Mouse (Mus musculus) neural tube, embryonic 14.5 days (tissue): Measurements from ENCODE around the gene Gm11492. TPM values are rescaled to one million over a fixed set of nuclear protein-coding genes. Genes with fewer than 3 reads are reported as not detected.

Source experiments
- ATAC-seq: fragments of 200-750 bp; cut with Nextera tagmentation; 2 replicates; pipeline ENCODE4 v1.8.0; 2017; ENCODE audit warnings: low read depth, mild to moderate bottlenecking, moderate TSS enrichment, moderate library complexity
- H3K27ac ChIP-seq: fragments of 300-500 bp; sonication (generic); 2 replicates; pipeline ENCODE4 v1.5.1; 2014; ENCODE audit warnings: low read depth, mild to moderate bottlenecking, control low read depth, low read length, moderate library complexity, mixed read lengths
- H3K27me3 ChIP-seq: fragments of 300-500 bp; sonication (generic); 2 replicates; pipeline ENCODE4 v1.6.1; 2014; ENCODE audit warnings: low read length; ENCODE audit not compliant: control insufficient read depth, insufficient read depth
- H3K36me3 ChIP-seq: fragments of 300-500 bp; sonication (generic); 2 replicates; pipeline ENCODE4 v1.6.1; 2014; ENCODE audit warnings: low read length, mixed read lengths; ENCODE audit not compliant: control insufficient read depth, insufficient read depth
- H3K4me1 ChIP-seq: fragments of 300-500 bp; sonication (generic); 2 replicates; pipeline ENCODE4 v1.6.1; 2014; ENCODE audit warnings: low read length; ENCODE audit not compliant: control insufficient read depth, insufficient read depth
- H3K4me2 ChIP-seq: fragments of 300-500 bp; sonication (generic); 2 replicates; pipeline ENCODE4 v1.6.1; 2014; ENCODE audit warnings: mild to moderate bottlenecking, low read depth, low read length, control low read depth
- H3K4me3 ChIP-seq: fragments of 300-500 bp; sonication (generic); 2 replicates; pipeline ENCODE4 v1.5.1; 2014; ENCODE audit warnings: low read depth, low read length, control low read depth, mixed read lengths
- H3K9ac ChIP-seq: fragments of 300-500 bp; sonication (generic); replicated peaks from 2 replicates; pipeline ENCODE4 v1.6.1; 2014; ENCODE audit warnings: low read depth, mild to moderate bottlenecking, control low read depth, low read length, mixed read lengths
- H3K9me3 ChIP-seq: fragments of 300-500 bp; sonication (generic); 2 replicates; pipeline ENCODE4 v1.6.1; 2016; ENCODE audit warnings: low read length; ENCODE audit not compliant: control insufficient read depth
- WGBS: fragments of 180-500 bp; shearing (Covaris S2); extraction: QIAGEN DNeasy Blood & Tissue Kit; methylation state at CpG from one replicate; pipeline ENCODE4 v1.1.7; 2014; 5-methylcytosine and 5-hydroxymethylcytosine counted together
- polyA plus RNA-seq: library from polyadenylated mRNA; unstranded; fragments of >200 nt; fragmentation: Nextera tagmentation; extraction: Ambion mirVana; gene quantifications from 2 replicates; pipeline ENCODE4 v1.2.1, GENCODE M21; 2014

Gm11492 gene
- polyA plus RNA-seq, 1 experiment from 2014 or later: not detected

- Histone ChIP-seq H3K4me1 (no peaks in the 10 kb centered on the region), H3K27ac (no peak overlapping the region), H3K9me3 (no peaks in the 10 kb centered on the region), H3K36me3 (peaks cover 95% of the 10 kb centered on the region), H3K4me2 (no peak overlapping the region), H3K27me3 (no peaks in the 10 kb centered on the region), H3K9ac (no peak overlapping the region), H3K4me3 (no peak overlapping the region)
- 97% methylated on average over 2 of the region's 2 CpGs for WGBS
- no peak for ATAC-seq
Observed at GRCm38 (mm10) chr11:87603571-87603970, 37.1 kb downstream of the Gm11492 start.

GRCm38 (mm10) chr11:87609264-87609663, 42.8 kb downstream of the Gm11492 start:
- H3K4me3 ChIP-seq: no peak overlapping the region
- no peak for ATAC-seq
- H3K27ac ChIP-seq: no peak overlapping the region
- H3K9me3 ChIP-seq: no peaks in the 10 kb centered on the region
- no peaks in the 10 kb centered on the region for H3K27me3 ChIP-seq
- no peaks in the 10 kb centered on the region for H3K4me1 ChIP-seq
- 93% methylated on average over 7 of the region's 7 CpGs for WGBS
- H3K4me2 ChIP-seq: no peak overlapping the region
- H3K9ac ChIP-seq: no peak overlapping the region
- H3K36me3 ChIP-seq: peaks cover 86% of the 10 kb centered on the region

DNA sequence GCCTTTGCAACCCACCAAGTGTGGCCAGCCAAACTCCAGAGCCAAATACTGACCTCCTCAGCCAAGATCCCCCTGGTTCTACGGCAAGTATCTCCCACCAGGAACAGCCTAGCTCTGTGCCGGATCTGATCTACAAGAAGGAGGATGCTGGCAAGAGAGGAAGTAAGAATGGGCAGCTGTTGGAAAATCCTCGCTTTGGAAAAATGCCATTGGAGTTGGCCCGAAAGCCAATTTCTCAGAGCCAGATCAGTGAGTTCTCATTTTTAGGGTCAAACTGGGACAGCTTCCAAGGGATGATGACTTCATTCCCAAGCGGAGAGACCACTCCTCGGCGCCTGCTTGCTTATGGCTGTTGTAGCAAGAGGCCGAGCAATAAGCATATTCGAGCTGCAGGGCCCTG, 45.1 kb downstream of the Gm11492 start:
- H3K4me3 ChIP-seq: no peak overlapping the region
- 93% methylated on average over 9 of the region's 9 CpGs for WGBS
- H3K36me3 ChIP-seq: peaks cover 80% of the 10 kb centered on the region
- H3K27me3 ChIP-seq: no peaks in the 10 kb centered on the region
- no peaks in the 10 kb centered on the region for H3K9me3 ChIP-seq
- no peak overlapping the region for H3K9ac ChIP-seq
- no peak overlapping the region for H3K4me2 ChIP-seq
- no peaks in the 10 kb centered on the region for H3K4me1 ChIP-seq
- no peak overlapping the region for H3K27ac ChIP-seq
- no peak for ATAC-seq

DNA sequence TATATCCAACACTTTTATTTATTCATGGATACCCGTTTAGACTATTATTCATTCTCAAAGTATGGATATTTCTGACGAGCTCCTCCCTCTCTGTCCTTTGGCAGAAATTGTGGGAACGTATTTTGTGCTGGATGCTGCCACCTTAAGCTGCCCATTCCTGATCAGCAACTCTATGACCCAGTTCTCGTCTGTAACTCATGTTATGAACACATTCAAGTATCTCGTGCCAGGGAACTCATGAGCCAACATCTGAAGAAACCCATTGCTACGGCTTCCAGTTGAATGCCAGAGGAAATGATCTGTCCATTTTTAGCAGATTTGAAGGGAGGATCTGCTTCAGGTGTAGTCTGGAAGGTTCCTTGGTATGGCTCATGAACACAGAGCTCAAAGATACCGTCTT, 47.5 kb downstream of the Gm11492 start:
- no peak overlapping the region for H3K27ac ChIP-seq
- H3K27me3 ChIP-seq: no peaks in the 10 kb centered on the region
- H3K4me2 ChIP-seq: no peak overlapping the region
- peaks cover 77% of the 10 kb centered on the region for H3K36me3 ChIP-seq
- 95% methylated on average over 7 of the region's 7 CpGs for WGBS
- no peak overlapping the region for H3K9ac ChIP-seq
- H3K4me1 ChIP-seq: no peaks in the 10 kb centered on the region
- H3K9me3 ChIP-seq: no peaks in the 10 kb centered on the region
- ATAC-seq: no peak
- H3K4me3 ChIP-seq: no peak overlapping the region

GRCm38 (mm10) chr11:87615551-87615950, 49.1 kb downstream of the Gm11492 start:
- H3K36me3 ChIP-seq: peaks cover 69% of the 10 kb centered on the region
- H3K4me1 ChIP-seq: no peaks in the 10 kb centered on the region
- no peak overlapping the region for H3K4me2 ChIP-seq
- no peaks in the 10 kb centered on the region for H3K27me3 ChIP-seq
- no peak overlapping the region for H3K4me3 ChIP-seq
- H3K27ac ChIP-seq: no peak overlapping the region
- WGBS: 95% methylated on average over 5 of the region's 5 CpGs
- no peak for ATAC-seq
- H3K9me3 ChIP-seq: no peaks in the 10 kb centered on the region
- no peak overlapping the region for H3K9ac ChIP-seq

DNA sequence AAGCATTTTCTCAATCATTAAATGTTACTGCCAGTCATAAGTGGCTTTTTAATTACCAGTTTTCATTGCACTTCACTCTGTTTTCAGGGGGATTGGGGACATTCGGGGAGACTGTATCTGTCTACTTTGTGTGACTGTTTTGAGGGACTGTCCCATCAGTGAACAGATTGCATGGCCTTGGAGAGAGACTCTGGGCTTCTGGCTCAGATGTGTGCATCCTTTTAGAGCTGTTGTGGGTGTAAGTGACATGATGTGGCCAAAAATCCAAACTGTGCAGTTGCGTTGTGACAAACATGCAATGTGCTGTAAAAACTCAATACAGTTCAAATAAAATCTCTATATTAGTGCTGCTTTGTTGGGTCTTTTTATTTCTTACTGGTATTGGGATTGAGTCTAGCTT, 49.5 kb downstream of the Gm11492 start:
- ATAC-seq: no peak
- WGBS: 96% methylated on average over 2 of the region's 2 CpGs
- no peaks in the 10 kb centered on the region for H3K4me1 ChIP-seq
- H3K36me3 ChIP-seq: peaks cover 65% of the 10 kb centered on the region
- H3K27me3 ChIP-seq: no peaks in the 10 kb centered on the region
- no peaks in the 10 kb centered on the region for H3K9me3 ChIP-seq
- no peak overlapping the region for H3K4me2 ChIP-seq
- no peak overlapping the region for H3K4me3 ChIP-seq
- no peak overlapping the region for H3K27ac ChIP-seq
- H3K9ac ChIP-seq: no peak overlapping the region

GRCm38 (mm10) chr11:87616790-87617474, 50.5 kb downstream of the Gm11492 start, which contains the start of gene Hsf5:
TSS of gene Hsf5 (plus strand) at chr11:87617164.
- ATAC-seq: no peak
- no peaks in the 10 kb centered on the region for H3K4me1 ChIP-seq
- no peak within 1 kb of the TSS for H3K27ac ChIP-seq
- H3K4me3 ChIP-seq: no peak within 1 kb of the TSS
- H3K27me3 ChIP-seq: no peaks in the 10 kb centered on the region
- 88% methylated on average over 43 of the region's 69 CpGs for WGBS
- no peak within 1 kb of the TSS for H3K4me2 ChIP-seq
- H3K9ac ChIP-seq: no peak within 1 kb of the TSS
- no peaks in the 10 kb centered on the region for H3K9me3 ChIP-seq
- H3K36me3 ChIP-seq: peaks cover 60% of the 10 kb centered on the region

- ATAC-seq: no peak
- Histone ChIP-seq H3K27ac (no peak overlapping the region), H3K4me1 (no peaks in the 10 kb centered on the region), H3K9me3 (no peaks in the 10 kb centered on the region), H3K4me2 (no peak overlapping the region), H3K9ac (no peak overlapping the region), H3K36me3 (peaks cover 58% of the 10 kb centered on the region), H3K4me3 (no peak overlapping the region), H3K27me3 (no peaks in the 10 kb centered on the region)
- 94% methylated on average over 29 of the region's 32 CpGs for WGBS
Observed at GRCm38 (mm10) chr11:87617606-87618005, 51.2 kb downstream of the Gm11492 start.
